Mouse (Mus musculus) neural tube, embryonic 13.5 days (tissue): Measurements from ENCODE around the gene Ppp1r37. TPM values are rescaled to one million over a fixed set of nuclear protein-coding genes. Genes with fewer than 3 reads are reported as not detected.

Experiments
- ATAC-seq: fragments of 200-750 bp; cut with Nextera tagmentation; 2 replicates; pipeline ENCODE4 v1.8.0; 2017; ENCODE audit warnings: low read depth, mild to moderate bottlenecking, moderate TSS enrichment, moderate library complexity
- H3K27ac ChIP-seq: fragments of 300-500 bp; sonication (generic); replicated peaks from 2 replicates; pipeline ENCODE4 v1.5.1; 2015; ENCODE audit warnings: moderate library complexity, mild to moderate bottlenecking, inconsistent platforms
- H3K27me3 ChIP-seq: fragments of 300-500 bp; sonication (generic); 2 replicates; pipeline ENCODE4 v1.6.1; 2015; ENCODE audit warnings: mild to moderate bottlenecking, inconsistent platforms
- H3K36me3 ChIP-seq: fragments of 300-500 bp; sonication (generic); 2 replicates; pipeline ENCODE4 v1.6.1; 2015; ENCODE audit warnings: mild to moderate bottlenecking, inconsistent platforms
- H3K4me1 ChIP-seq: fragments of 300-500 bp; sonication (generic); replicated peaks from 2 replicates; pipeline ENCODE4 v1.6.1; 2015; ENCODE audit warnings: inconsistent platforms
- H3K4me2 ChIP-seq: fragments of 300-500 bp; sonication (generic); 2 replicates; pipeline ENCODE4 v1.6.1; 2015; ENCODE audit warnings: inconsistent platforms, mild to moderate bottlenecking, moderate library complexity
- H3K4me3 ChIP-seq: fragments of 300-500 bp; sonication (generic); 2 replicates; pipeline ENCODE4 v1.5.1; 2015; ENCODE audit warnings: mild to moderate bottlenecking, inconsistent platforms
- H3K9ac ChIP-seq: fragments of 300-500 bp; sonication (generic); 2 replicates; pipeline ENCODE4 v1.6.1; 2015; ENCODE audit warnings: moderate library complexity, mild to moderate bottlenecking, inconsistent platforms
- H3K9me3 ChIP-seq: fragments of 300-500 bp; sonication (generic); 2 replicates; pipeline ENCODE4 v1.6.1; 2016; ENCODE audit warnings: inconsistent platforms
- WGBS: fragments of 180-500 bp; shearing (Covaris S2); methylation state at CpG from one replicate; pipeline ENCODE4 v1.1.7; 2015; 5-methylcytosine and 5-hydroxymethylcytosine counted together
- polyA plus RNA-seq: library from polyadenylated mRNA; unstranded; fragments of >200 nt; fragmentation: Nextera tagmentation; extraction: Ambion mirVana; gene quantifications from 2 replicates; pipeline ENCODE4 v1.2.1, GENCODE M21; 2015

The Ppp1r37 gene
- polyA plus RNA-seq, 1 experiment from 2014 or later = 36.5 TPM

GRCm38 (mm10) chr7:19564455-19564854, 1.6 kb upstream of the Ppp1r37 start:
- Histone ChIP-seq H3K27me3 (no peaks in the 10 kb centered on the region), H3K4me2 (no peak overlapping the region), H3K4me1 (peaks cover 32% of the 10 kb centered on the region), H3K27ac (no peak overlapping the region), H3K36me3 (peaks cover 36% of the 10 kb centered on the region), H3K9me3 (no peaks in the 10 kb centered on the region), H3K9ac (no peak overlapping the region), H3K4me3 (no peak overlapping the region)
- 92% methylated on average over 4 of the region's 4 CpGs for WGBS
- no peak for ATAC-seq

- Histone ChIP-seq H3K4me1 (peaks cover 38% of the 10 kb centered on the region), H3K4me2 (peak overlapping the region; percentile 100; the same call in 1 of the 2 replicates), H3K27me3 (no peaks in the 10 kb centered on the region), H3K9ac (no peak overlapping the region), H3K9me3 (no peaks in the 10 kb centered on the region), H3K27ac (no peak overlapping the region), H3K36me3 (peaks cover 30% of the 10 kb centered on the region), H3K4me3 (no peak overlapping the region)
- no peak for ATAC-seq
- WGBS = 94% methylated on average over 3 of the region's 3 CpGs
Measured at GRCm38 (mm10) chr7:19563884-19564283, 1.0 kb upstream of the Ppp1r37 start.

- H3K27me3 ChIP-seq = no peaks in the 10 kb centered on the region
- H3K4me2 ChIP-seq = peak overlapping the region; percentile 100
- H3K27ac ChIP-seq = peak overlapping the region; percentile 90
- under 1% methylated on average over 102 of the region's 102 CpGs for whole genome bisulfite sequencing
- H3K9me3 ChIP-seq = no peaks in the 10 kb centered on the region
- H3K36me3 ChIP-seq = peaks cover 19% of the 10 kb centered on the region
- peak overlapping the region; percentile 82 for H3K4me3 ChIP-seq
- H3K9ac ChIP-seq = peak overlapping the region; percentile 90
- ATAC-seq = peak; percentile 87
- H3K4me1 ChIP-seq = peaks cover 56% of the 10 kb centered on the region
Measured at GRCm38 (mm10) chr7:19561765-19562642, 872 bp downstream of the Ppp1r37 start.

- Histone ChIP-seq H3K4me3 (peak overlapping the region; percentile 82), H3K4me2 (peak overlapping the region; percentile 100), H3K9me3 (no peaks in the 10 kb centered on the region), H3K27me3 (no peaks in the 10 kb centered on the region), H3K9ac (peak overlapping the region; percentile 90), H3K36me3 (peaks cover 19% of the 10 kb centered on the region), H3K27ac (peak overlapping the region; percentile 90), H3K4me1 (peaks cover 60% of the 10 kb centered on the region)
- 2% methylated on average over 11 of the region's 11 CpGs for WGBS
- ATAC-seq = peak; percentile 0; the same call in 1 of the 2 replicates
Measured at GRCm38 (mm10) chr7:19561431-19561764, 1.5 kb downstream of the Ppp1r37 start.

GRCm38 (mm10) chr7:19560491-19561260, 2.2 kb downstream of the Ppp1r37 start:
- 26% methylated on average over 11 of the region's 11 CpGs for WGBS
- H3K36me3 ChIP-seq = peaks cover 20% of the 10 kb centered on the region
- H3K4me3 ChIP-seq = peak overlapping the region; percentile 82
- peaks cover 60% of the 10 kb centered on the region for H3K4me1 ChIP-seq
- no peaks in the 10 kb centered on the region for H3K27me3 ChIP-seq
- peak overlapping the region; percentile 100 for H3K4me2 ChIP-seq
- H3K27ac ChIP-seq = no peak overlapping the region
- no peaks in the 10 kb centered on the region for H3K9me3 ChIP-seq
- ATAC-seq = no peak
- peak overlapping the region; percentile 90 for H3K9ac ChIP-seq

- WGBS = 27% methylated on average over 2 of the region's 2 CpGs
- no peaks in the 10 kb centered on the region for H3K9me3 ChIP-seq
- H3K27ac ChIP-seq = no peak overlapping the region
- H3K27me3 ChIP-seq = no peaks in the 10 kb centered on the region
- peak overlapping the region; percentile 82; the same call in 1 of the 2 replicates for H3K4me3 ChIP-seq
- H3K9ac ChIP-seq = peak overlapping the region; percentile 56
- no peak for ATAC-seq
- peak overlapping the region; percentile 100 for H3K4me2 ChIP-seq
- H3K36me3 ChIP-seq = peaks cover 18% of the 10 kb centered on the region; the same call in 1 of the 2 replicates
- H3K4me1 ChIP-seq = peaks cover 62% of the 10 kb centered on the region
Measured at GRCm38 (mm10) chr7:19558965-19559364, 3.9 kb downstream of the Ppp1r37 start.

GRCm38 (mm10) chr7:19557982-19558900, 4.6 kb downstream of the Ppp1r37 start:
- Histone ChIP-seq H3K4me3 (peak overlapping the region; percentile 82; the same call in 1 of the 2 replicates), H3K4me2 (peak overlapping the region; percentile 100), H3K27me3 (no peaks in the 10 kb centered on the region), H3K9ac (peak overlapping the region; percentile 56), H3K4me1 (peaks cover 64% of the 10 kb centered on the region), H3K36me3 (peaks cover 24% of the 10 kb centered on the region; the same call in 1 of the 2 replicates), H3K9me3 (no peaks in the 10 kb centered on the region), H3K27ac (no peak overlapping the region)
- WGBS = 99% methylated on average over 6 of the region's 6 CpGs
- ATAC-seq = no peak

GRCm38 (mm10) chr7:19557086-19557485, 5.8 kb downstream of the Ppp1r37 start:
- peaks cover 24% of the 10 kb centered on the region; the same call in 1 of the 2 replicates for H3K36me3 ChIP-seq
- H3K9me3 ChIP-seq = no peaks in the 10 kb centered on the region
- H3K27ac ChIP-seq = no peak overlapping the region
- ATAC-seq = no peak
- H3K4me1 ChIP-seq = peaks cover 69% of the 10 kb centered on the region
- no peak overlapping the region for H3K4me3 ChIP-seq
- H3K27me3 ChIP-seq = no peaks in the 10 kb centered on the region
- no peak overlapping the region for H3K4me2 ChIP-seq
- 100% methylated on average over 2 of the region's 2 CpGs for WGBS
- no peak overlapping the region; the same call in 1 of the 2 replicates for H3K9ac ChIP-seq

GRCm38 (mm10) chr7:19554168-19554567, 8.7 kb downstream of the Ppp1r37 start:
- H3K4me2 ChIP-seq = no peak overlapping the region
- H3K9ac ChIP-seq = 0 out of 2 replicates have a peak overlapping the region, but pooled peaks have one; percentile 17
- H3K4me3 ChIP-seq = no peak overlapping the region
- H3K9me3 ChIP-seq = no peaks in the 10 kb centered on the region
- ATAC-seq = no peak
- peaks cover 24% of the 10 kb centered on the region; the same call in 1 of the 2 replicates for H3K36me3 ChIP-seq
- H3K27me3 ChIP-seq = no peaks in the 10 kb centered on the region
- no peak overlapping the region for H3K27ac ChIP-seq
- peaks cover 55% of the 10 kb centered on the region for H3K4me1 ChIP-seq
- WGBS = 87% methylated on average over 1 of the region's 1 CpGs

GRCm38 (mm10) chr7:19552443-19552842, 10.4 kb downstream of the Ppp1r37 start:
- Histone ChIP-seq H3K4me1 (peaks cover 45% of the 10 kb centered on the region), H3K27me3 (no peaks in the 10 kb centered on the region), H3K9ac (no peak overlapping the region), H3K36me3 (peaks cover 24% of the 10 kb centered on the region; the same call in 1 of the 2 replicates), H3K4me3 (no peak overlapping the region), H3K4me2 (no peak overlapping the region), H3K9me3 (no peaks in the 10 kb centered on the region), H3K27ac (peak overlapping the region; percentile 56; the same call in 1 of the 2 replicates)
- WGBS = 39% methylated on average over 2 of the region's 2 CpGs
- no peak for ATAC-seq

- no peak for ATAC-seq
- WGBS = 72% methylated on average over 5 of the region's 5 CpGs
- no peak overlapping the region for H3K4me2 ChIP-seq
Measured at GRCm38 (mm10) chr7:19551634-19552033, 11.2 kb downstream of the Ppp1r37 start.

More at GRCm38 (mm10) chr7:19551634-19552033, 11.2 kb downstream of the Ppp1r37 start:
- Histone ChIP-seq H3K9ac (no peak overlapping the region), H3K27ac (0 out of 2 replicates have a peak overlapping the region, but pooled peaks have one; percentile 18), H3K27me3 (no peaks in the 10 kb centered on the region), H3K36me3 (peaks cover 24% of the 10 kb centered on the region; the same call in 1 of the 2 replicates), H3K4me3 (no peak overlapping the region), H3K9me3 (no peaks in the 10 kb centered on the region), H3K4me1 (peaks cover 46% of the 10 kb centered on the region)
